Mouse (Mus musculus) 3134 (cell line): ENCODE results near the gene Piezo1.
A peak's percentile ranks its signal among the peaks of the same experiment; 100 is the strongest.

ENCODE experiments used
- DNase-seq: peaks from one replicate; pipeline ENCODE4 v3.0.0-alpha.2; 2011; ENCODE audit warnings: low spot score; ENCODE audit not compliant: insufficient read length; ENCODE audit errors: extremely low read depth

Gene Piezo1

GRCm38 (mm10) chr8:122433269-122433905 lies 117.7 kb downstream of the Piezo1 start:
- no peak for DNase-seq

- peak; percentile 29 for DNase-seq
Measured at GRCm38 (mm10) chr8:122432443-122433268, 118.5 kb downstream of the Piezo1 start, which contains the start of gene Cyba. Gene Cyba (minus strand): TSS chr8:122432930.
